Mouse (Mus musculus) spleen, adult 12 weeks (tissue): ENCODE measurements around the gene Cyb5r2.

ENCODE experiments used
- DNase-seq: peaks from one replicate; pipeline ENCODE4 v3.0.0; 2022; ENCODE audit warnings: low spot score

Cyb5r2 gene

GRCm38 (mm10) chr7:107757308-107758151 lies at the start of gene Cyb5r2:
Gene Cyb5r2, minus strand, starts transcription at chr7:107758032.
- DNase-seq: no peak

GRCm38 (mm10) chr7:107802138-107802537 lies 44.3 kb upstream of the Cyb5r2 start:
- no peak for DNase-seq

DNA sequence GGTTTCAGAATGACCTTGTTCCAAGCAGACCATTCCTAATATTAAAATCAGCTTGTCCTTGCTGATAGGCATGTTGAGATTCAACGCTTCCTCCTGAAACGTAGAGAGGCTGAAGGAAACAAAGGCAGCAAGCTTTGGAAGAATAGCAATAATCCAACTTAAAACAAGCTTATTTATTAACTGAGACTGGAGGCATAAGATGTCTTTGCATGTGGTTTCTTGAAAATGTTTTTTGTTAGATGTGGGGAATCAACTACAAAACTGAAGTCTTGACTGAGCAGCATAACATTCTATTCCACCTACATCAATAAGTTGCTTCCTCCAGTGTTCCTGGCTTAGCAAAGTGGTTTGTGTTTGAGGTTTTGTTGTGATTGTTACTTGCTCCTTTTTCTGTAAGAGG lies 43.3 kb upstream of the Cyb5r2 start, which contains the start of gene Ovch2:
Ovch2 (minus strand) TSS at position 101 of the 400 bp plus-strand sequence.
- no peak for DNase-seq

- DNase-seq: no peak
These were observed 38.7 kb upstream of the Cyb5r2 start for GRCm38 (mm10) chr7:107796500-107796899.

GRCm38 (mm10) chr7:107787977-107788620 lies 30.3 kb upstream of the Cyb5r2 start:
- no peak for DNase-seq

DNA sequence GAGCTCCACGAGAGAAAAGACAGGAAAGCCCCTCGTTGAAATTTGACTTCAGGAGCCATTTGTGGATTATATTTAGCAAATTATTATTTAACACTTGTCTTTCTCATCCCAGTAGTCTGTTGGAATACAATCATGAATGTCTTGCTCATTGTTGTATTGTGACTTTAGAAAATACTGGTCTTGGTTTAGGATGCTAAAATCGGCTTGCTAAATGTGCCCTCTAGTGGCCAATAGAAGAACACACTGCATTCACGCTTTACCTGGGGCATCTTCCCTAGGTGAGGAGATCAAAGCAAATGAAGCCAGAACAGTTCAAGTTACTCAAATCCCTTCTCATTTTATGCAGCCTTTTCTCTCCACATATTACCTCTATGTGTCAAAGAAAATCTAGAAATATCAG lies 21.8 kb upstream of the Cyb5r2 start:
- no peak for DNase-seq

DNA sequence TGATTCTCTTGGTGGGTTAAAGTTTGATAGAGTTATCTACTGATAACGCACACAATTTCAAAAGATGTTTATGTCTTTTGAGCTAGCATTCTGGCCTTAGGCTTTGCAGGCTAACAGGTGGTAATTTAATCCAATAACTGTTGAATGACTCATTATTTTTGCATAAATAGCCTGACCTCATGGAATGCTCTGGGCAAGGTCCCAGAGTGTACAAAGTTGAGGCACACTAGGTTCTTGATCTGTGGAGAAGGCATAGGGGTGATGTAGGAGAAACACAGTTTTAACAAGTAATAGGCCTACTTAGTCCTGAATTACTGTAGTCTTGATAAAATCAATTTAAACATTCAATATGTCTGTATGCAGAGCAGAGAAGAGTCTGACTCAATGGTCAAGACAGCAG lies 20.4 kb upstream of the Cyb5r2 start:
- no peak for DNase-seq

GRCm38 (mm10) chr7:107770812-107771211 lies 13.0 kb upstream of the Cyb5r2 start:
- DNase-seq: no peak

DNA sequence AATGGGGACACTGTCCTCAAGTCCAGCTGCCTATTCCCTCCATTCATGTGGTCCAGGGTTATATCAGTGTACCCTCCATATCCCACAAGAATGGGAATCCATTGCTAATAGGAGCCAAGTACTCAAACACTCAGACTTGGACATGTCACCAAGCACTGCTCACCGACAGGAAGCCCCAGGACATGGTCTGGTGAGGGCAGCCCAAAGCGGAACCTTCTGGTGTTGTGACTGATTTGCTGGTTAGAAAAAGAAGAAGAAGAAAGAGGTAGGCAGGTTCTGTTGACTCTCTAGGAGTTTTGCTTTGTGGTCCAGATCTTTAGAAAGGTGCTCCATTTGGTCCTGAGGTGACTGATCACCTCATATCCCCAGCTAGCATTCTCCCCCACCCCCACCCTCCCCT lies 1.1 kb downstream of the Cyb5r2 start:
- no peak for DNase-seq

- DNase-seq: no peak
These were observed 1.9 kb downstream of the Cyb5r2 start for GRCm38 (mm10) chr7:107755905-107756304.

GRCm38 (mm10) chr7:107752031-107752520 lies 5.8 kb downstream of the Cyb5r2 start:
- DNase-seq: no peak

DNA sequence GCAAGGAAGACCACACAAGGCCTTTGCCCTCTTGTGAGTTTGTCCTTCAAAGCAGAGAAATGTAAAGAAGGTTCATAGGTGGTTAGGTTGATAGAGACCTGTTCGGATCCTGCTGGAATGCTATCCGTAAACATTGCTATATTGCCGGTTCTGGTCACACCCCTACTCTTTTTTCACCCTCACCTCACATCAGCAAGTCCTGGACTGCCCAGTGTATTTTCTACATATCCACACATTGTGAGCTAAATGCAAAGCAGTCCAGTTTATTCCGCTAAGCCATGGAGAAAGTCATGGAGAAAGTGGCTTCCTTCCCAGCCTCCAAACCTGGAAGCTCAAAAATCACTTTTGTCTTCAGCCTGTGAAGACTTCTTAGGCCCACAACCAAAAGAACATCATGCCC lies 8.1 kb downstream of the Cyb5r2 start:
- DNase-seq: no peak

- DNase-seq: no peak
These were observed 8.6 kb downstream of the Cyb5r2 start for GRCm38 (mm10) chr7:107749270-107749669.

DNA sequence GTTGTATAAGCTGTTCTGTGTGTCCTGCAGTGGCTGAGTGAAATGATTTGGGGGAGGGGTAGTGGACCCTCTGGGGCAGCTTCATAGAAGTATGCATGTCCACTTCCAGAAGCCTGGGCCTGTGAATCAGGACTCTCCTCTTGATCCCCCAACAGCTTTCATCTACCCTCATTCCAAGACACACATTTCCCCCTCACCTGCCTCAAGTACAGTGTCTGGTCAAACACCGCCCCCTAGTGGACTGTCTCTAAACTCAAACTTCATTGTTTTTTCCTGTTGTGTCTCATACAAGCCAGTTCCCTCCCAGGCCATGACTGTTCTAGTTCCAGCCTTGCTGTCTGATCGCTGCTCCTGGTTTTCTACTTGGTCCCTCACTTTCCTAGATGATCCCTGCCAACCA lies 9.9 kb downstream of the Cyb5r2 start:
- no peak for DNase-seq

DNA sequence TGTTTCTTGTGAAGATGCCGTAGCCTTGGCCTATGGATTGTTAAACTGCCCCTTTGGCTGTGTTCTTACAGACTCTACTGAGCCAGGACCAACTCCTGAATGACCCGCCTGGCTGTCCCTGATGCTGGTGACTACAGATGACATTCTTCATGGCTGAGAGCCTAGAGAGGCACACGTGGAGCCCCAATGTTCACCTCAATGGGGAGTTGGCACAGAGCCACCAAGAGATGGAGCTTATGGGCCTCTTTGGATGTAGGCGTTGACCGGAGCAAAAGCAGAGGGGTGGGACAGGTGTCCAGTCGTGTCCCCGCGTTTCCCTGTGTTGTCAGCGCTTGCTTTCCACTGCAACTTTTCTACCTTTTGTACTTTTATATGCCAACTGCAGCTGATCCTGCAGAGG lies 10.4 kb downstream of the Cyb5r2 start:
- no peak for DNase-seq

- DNase-seq: no peak
These were observed 11.8 kb downstream of the Cyb5r2 start for GRCm38 (mm10) chr7:107746036-107746435.

DNA sequence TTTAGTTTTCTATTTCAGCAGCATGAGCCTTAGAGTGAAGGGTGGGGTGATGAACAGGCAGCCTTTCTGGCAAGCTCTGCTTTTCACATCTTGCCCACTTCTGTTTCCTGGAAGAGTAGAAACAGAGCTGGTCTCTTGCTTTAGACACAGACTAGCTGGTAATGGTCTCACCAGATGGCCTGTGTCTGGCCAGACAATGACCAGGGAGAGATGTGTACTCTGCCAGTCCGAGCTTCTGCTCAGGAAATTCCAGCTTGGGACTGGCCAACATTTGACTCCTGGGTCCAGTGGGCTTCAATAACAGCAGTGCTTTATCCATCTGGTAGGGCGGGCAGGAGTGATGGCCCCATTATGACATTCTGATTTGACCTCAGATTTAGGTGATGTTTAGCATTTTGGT lies 12.7 kb downstream of the Cyb5r2 start:
- no peak for DNase-seq

DNA sequence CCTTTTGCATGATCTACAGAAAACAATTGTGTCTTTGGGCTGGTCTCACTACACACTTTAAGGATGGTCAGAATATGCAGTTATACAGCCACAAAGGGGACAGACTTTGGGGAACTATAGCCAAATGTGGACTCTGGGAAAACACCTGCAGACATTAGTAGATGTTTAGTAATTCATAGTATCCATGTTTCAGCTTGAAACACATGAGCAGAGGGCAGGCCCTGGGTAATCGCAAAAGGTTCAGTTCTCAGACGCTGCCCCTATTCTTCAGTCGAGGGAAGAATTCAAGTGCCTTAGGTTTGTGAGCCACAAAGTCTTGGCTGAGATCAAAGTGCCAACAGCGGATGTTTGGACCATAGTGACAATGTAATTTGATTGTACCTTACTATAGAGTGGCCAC lies 13.4 kb downstream of the Cyb5r2 start:
- DNase-seq: no peak

DNA sequence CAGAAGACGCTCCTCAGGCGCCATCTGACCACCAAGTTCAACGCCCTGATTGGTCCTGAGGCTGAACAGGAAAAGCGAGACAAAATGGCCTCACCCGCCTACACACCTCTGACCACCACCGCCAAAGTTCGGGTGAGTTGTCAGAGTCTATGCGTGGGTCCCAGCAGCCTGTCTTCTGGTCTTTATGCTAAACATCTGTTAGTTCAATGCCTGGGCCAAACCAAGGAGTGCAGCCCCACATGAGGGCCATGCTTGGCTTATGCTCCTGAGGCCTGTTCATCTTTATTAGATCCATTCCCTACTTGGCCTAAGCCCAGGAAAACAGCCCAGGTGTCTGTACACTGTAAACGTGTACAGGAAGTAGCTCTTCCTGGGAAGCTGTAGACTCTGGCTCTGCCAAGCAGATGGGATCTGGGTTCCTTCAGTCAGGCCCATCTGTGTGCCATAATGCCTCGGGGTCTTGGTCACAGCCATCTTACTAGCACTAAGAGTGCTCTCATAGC lies 14.8 kb downstream of the Cyb5r2 start:
- DNase-seq: no peak

DNA sequence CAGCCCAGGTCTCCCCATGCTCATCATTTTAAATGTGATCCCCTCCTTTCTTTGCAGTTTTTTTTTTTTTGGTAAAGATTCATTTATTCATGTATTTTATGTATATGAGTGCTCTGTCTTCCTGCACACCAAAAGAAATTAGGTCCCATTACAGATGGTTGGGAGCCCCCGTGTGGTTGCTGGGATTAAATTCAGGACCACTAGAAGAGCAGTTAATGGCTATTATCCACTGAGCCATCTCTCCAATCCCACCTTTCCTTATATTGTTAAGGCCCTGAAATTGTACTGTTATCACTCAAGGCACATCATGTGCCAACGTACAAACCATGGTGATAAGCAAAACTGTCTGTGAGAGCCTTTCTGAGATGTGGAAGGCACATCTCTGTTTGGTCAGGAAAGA lies 19.1 kb downstream of the Cyb5r2 start:
- no peak for DNase-seq

DNA sequence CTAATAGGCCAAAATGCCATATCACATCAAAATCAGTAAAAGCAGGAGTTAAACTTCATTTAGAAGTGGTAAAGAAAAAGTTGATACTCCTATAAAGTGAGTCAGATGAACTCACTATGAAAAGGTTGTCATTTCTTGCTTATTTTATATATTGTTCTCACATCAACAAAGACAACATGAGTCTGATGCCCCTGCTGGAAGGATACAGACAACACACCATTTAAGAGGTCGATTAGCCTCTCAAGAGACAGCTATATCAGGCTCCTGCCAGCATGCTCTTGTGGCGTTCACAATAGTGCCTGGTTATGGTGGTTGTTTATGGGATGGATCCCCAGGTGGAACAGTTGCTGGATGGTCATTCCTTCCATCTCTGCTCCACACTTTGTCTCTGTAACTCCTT lies 24.7 kb downstream of the Cyb5r2 start:
- no peak for DNase-seq

- DNase-seq: no peak
These were observed 27.2 kb downstream of the Cyb5r2 start for GRCm38 (mm10) chr7:107730587-107730986.

- DNase-seq: no peak
These were observed 30.3 kb downstream of the Cyb5r2 start for GRCm38 (mm10) chr7:107727538-107727937.
